Mouse (Mus musculus) gastrocnemius, adult 2 months (tissue): ENCODE data around the gene Capn6. TPM values are rescaled to one million over a fixed set of nuclear protein-coding genes. Genes with fewer than 3 reads are reported as not detected.
A peak's percentile ranks its signal among the peaks of the same experiment; 100 is the strongest.

Experiments
- DNase-seq: peaks from one replicate; pipeline ENCODE4 v3.0.0; 2022
- H3K27ac ChIP-seq: fragments of 200-600 bp; 2 replicates; pipeline ENCODE4 v1.8.1; 2022; ENCODE audit warnings: mild to moderate bottlenecking
- H3K4me3 ChIP-seq: fragments of 200-600 bp; 2 replicates; pipeline ENCODE4 v1.8.1; 2022; ENCODE audit warnings: mild to moderate bottlenecking, moderate library complexity
- CTCF ChIP-seq: fragments of 200-600 bp; IDR thresholded peaks from 2 replicates; pipeline ENCODE4 v1.8.1; 2022; ENCODE audit warnings: antibody characterized with exemption, mild to moderate bottlenecking, moderate library complexity
- intact Hi-C: fragments of 180-260 bp; cut with DNase I; formaldehyde crosslinking; loops from one replicate; pipeline ENCODE4 v1.15.1; 2025
- long read RNA-seq, 2 experiments: library from polyadenylated mRNA; stranded (forward); transcript quantifications; one replicate each; pipeline ENCODE4 v2.0.0; 2021
- microRNA-seq: library from miRNA; unstranded; fragments of <30 nt; microRNA quantifications from one replicate; pipeline ENCODE4 v1.2.0, GENCODE M21; 2021
- total RNA-seq, 2 experiments: library from RNA; stranded (reverse); gene quantifications; 2 replicates each; pipeline ENCODE4 v1.2.3; 2021

Capn6 gene
- 1 to 10 TPM; 2.3 to 3.0 TPM for total RNA-seq
- long read RNA-seq, experiment 1, partial matches to known transcripts, result 0 of 4 reads
- long read RNA-seq, experiment 1, other reads (novel, unspliced or antisense), result 0 of 4 reads
- long read RNA-seq, experiment 2, partial matches to known transcripts, result 0 of 1 reads
- long read RNA-seq, experiment 2, other reads (novel, unspliced or antisense), result 0 of 1 reads

DNA sequence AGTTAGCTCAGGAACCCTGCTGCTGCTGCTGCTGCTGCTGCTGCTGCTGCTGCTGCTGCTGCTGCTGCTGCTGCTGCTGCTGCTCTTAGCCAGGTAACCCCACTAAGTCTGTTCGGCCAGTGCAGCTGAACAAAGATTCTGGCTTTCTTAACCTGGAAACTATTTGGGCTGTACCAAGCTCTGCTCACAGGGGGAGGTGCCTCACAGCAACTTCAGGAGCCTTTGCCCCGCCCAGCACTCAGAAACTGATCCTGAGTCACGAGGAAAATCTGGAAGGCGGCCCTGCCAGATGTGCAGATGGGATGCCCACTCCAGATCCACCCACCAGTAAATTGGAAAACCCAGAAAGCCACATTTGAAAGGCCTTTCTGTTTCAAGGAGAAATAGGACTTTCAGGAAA lies at the start of gene Capn6:
Gene Capn6 (minus strand): TSS at position 203 of the 400 bp plus-strand sequence.
- DNase-seq, result peak; percentile 56
- intact Hi-C loops, result no loop called here
- peak within 1 kb of the TSS; percentile 32 for H3K27ac ChIP-seq
- H3K4me3 ChIP-seq, result peak within 1 kb of the TSS; percentile 66
- no peak for TF ChIP-seq CTCF

DNA sequence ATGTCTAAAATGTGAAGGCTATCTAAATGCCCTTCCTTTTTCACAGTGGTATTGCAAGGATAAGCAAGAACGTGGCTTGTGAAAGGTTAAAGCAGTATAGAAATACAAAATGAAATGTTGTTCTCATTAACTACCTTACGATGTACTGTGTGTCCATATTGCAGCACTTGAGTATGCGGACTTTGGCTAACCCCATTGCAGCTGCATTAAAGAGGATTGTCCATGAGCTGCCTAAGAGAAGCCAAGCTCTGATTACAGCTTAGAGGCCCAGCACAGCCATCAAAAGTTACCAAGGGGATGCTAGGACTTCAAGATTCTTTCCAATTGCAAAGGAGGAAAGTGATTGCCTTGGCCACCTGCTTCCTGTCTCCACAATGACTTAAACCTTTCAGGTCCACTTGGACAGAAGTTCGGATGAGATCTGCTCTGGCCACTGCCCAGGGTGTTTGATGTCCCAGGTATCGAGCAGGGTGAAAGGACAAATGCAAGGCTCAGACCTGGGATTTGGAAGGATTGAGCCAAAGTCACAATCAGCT lies 40.0 kb upstream of the Capn6 start:
- DNase-seq, result no peak
- H3K4me3 ChIP-seq, result no peak overlapping the region
- no peak for TF ChIP-seq CTCF
- intact Hi-C loops, result no loop called here
- H3K27ac ChIP-seq, result no peak overlapping the region

DNA sequence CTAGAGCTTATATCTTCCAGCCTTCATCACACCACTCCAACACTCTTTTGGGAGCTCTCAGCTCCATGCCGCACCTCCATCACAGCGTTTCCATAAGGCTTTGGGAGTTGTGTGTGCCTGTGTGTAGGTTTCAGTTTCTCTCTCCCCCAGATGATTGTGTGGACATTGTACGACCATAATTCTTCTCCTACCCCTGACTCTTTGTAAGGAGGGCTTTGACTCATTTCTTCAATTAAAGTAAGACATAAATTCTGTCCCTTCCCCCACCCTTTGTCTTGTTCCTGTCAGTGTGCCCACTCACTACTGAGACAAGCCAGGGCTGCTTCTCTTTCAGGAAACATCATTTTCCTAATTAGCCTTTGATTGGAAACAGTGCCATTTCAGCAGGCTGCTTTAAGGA lies 24.1 kb upstream of the Capn6 start:
- Histone ChIP-seq H3K27ac (no peak overlapping the region), H3K4me3 (no peak overlapping the region)
- TF ChIP-seq CTCF, result no peak
- DNase-seq, result no peak
- intact Hi-C loops, result no loop called here

DNA sequence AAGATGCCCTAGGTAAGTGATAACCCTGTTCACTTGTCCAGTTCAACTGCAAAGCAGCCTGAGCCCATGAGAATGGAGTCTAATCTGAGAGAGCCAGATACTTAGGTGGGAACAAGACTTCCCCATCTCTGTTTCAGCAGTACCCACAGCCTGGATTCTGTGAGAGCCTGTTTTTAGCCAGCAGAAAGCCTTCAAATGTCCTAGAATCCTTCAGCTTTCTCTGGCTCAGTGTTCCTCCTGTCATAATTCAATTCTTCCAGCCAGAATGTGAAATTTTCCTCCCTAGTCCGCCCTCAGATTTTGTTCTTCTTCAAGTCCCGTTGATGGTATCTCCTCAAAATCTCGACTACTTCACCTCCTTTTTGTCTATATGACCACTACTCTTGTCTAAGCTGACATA lies 22.8 kb upstream of the Capn6 start:
- DNase-seq, result no peak
- TF ChIP-seq CTCF, result no peak
- no peak overlapping the region for H3K4me3 ChIP-seq
- intact Hi-C loops, result no loop called here
- no peak overlapping the region for H3K27ac ChIP-seq

DNA sequence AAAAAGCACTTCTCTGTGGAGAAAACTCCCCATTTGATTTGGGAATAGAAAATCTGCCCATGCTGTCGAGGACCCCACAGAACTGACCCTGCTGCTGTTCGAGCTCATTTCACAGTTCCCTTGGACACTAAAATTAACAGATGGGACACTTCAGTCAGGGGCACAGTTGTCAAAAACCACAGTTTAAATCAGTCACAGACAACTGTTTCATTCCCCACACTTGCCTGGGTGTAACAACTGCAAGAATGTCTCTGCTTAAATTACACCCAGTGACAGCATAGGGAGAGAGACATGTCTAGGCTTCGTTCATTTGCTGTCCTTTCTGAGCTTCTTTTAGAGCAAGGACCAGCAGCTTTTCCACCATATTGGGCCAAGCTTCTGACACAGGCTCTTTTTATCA lies 19.4 kb upstream of the Capn6 start:
- no peak for DNase-seq
- H3K4me3 ChIP-seq, result no peak overlapping the region

DNA sequence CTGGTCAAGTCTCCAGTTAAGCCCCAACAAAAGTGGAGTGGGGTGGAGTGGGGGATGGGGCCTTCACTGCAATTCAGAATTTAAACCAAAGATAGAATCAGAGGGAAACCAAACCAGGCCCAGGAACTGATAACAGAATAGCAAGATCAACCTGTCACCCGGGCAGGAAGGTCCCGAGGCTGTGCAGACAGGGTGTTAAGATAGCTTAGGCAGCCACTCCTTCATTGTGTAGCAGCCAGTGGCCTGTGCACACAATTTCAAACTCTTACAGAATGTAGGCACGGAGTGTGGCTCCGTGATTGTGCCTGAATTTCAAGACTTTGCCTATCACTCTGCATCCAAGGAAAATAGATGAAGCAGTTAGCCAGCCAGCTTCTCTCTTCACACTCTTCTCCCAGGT lies 693 bp downstream of the Capn6 start:
- H3K4me3 ChIP-seq, result peak overlapping the region; percentile 66
- no peak for DNase-seq

More for the DNA sequence above, 19.4 kb upstream of the Capn6 start:
- H3K27ac ChIP-seq, result no peak overlapping the region
- no peak for TF ChIP-seq CTCF
- intact Hi-C loops, result no loop called here

DNA sequence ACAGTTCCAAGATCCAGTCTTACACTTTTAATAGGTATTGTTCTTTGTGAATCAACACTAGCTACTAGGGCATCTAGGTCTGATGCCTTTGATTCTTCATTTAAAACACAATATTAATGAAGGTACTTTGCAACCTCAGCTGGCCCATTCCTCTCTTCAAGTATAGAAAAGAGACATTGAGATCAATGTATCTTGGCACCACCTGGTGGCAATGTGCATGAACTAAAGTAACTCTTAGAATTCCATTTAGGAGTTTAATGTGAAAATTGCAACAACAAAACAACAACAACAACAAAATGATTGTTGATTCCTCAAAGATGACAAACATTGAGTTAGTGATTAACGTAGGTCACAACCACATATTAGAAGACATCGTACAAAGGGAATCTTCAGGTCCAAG lies 8.3 kb downstream of the Capn6 start:
- no peak for DNase-seq
- H3K4me3 ChIP-seq, result no peak overlapping the region
- no peak overlapping the region for H3K27ac ChIP-seq
- no peak for TF ChIP-seq CTCF
- intact Hi-C loops, result no loop called here

More for the DNA sequence above, 693 bp downstream of the Capn6 start:
- intact Hi-C loops, result no loop called here
- peak overlapping the region; percentile 32 for H3K27ac ChIP-seq
- TF ChIP-seq CTCF, result no peak

DNA sequence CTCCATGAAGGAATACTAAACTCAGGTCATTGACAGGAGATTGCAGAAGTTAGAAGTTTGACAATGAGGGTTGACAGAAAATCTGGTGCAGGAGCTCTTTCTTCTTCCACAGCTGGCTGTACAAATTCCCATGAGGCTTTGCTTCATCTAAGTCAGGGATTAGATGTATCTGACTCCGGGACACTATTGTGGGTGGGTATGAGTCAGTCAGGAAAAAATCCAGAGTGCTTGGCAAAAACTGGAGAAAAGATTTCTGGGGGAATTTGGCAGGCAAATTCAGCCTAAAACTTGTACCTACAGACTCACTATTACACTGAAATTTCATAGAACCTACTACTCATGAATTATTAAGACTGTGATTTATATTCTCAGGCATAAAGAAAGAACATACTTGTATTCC lies 11.3 kb downstream of the Capn6 start:
- no peak for TF ChIP-seq CTCF
- no peak overlapping the region for H3K27ac ChIP-seq
- no peak overlapping the region for H3K4me3 ChIP-seq
- intact Hi-C loops, result no loop called here
- DNase-seq, result no peak

DNA sequence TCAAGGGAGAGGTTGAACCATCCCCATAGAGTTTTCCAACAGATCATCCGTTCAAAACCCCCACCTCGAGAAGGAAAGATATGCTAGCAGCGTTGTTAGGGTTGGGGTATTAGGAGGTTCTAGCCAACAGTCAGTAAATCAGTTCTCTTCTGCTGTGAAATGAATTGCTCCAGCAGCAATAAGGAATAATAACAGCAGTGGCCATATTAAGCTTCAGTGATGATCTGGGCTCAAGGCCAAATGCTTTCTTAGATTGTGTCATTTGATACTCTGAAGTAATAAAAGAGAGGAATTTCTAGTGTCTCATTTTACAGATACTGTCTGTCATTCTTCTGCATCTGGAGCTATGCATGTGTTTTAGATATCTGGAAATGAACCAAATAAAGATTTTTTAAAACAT lies 64.7 kb downstream of the Capn6 start:
- Histone ChIP-seq H3K4me3 (no peak overlapping the region), H3K27ac (no peak overlapping the region)
- TF ChIP-seq CTCF, result no peak
- no peak for DNase-seq
- intact Hi-C loops, result no loop called here

Small RNA genes lying within 50 kb of the gene (microRNA-seq; reads per million reads assigned to microRNA genes)
- gene Gm47298, result not detected

Other genes starting within 250 kb of the Capn6 start
- not detected for gene Dcx, start 105.9 kb upstream of the Capn6 start, total RNA-seq